Mouse (Mus musculus): ENCODE data around the gene Tmem126a. TPM values are rescaled to one million over a fixed set of nuclear protein-coding genes. Genes with fewer than 3 reads are reported as not detected.

Gene Tmem126a
- polyA plus RNA-seq, 1 experiment from 2014 or later, result 136 TPM

DNA sequence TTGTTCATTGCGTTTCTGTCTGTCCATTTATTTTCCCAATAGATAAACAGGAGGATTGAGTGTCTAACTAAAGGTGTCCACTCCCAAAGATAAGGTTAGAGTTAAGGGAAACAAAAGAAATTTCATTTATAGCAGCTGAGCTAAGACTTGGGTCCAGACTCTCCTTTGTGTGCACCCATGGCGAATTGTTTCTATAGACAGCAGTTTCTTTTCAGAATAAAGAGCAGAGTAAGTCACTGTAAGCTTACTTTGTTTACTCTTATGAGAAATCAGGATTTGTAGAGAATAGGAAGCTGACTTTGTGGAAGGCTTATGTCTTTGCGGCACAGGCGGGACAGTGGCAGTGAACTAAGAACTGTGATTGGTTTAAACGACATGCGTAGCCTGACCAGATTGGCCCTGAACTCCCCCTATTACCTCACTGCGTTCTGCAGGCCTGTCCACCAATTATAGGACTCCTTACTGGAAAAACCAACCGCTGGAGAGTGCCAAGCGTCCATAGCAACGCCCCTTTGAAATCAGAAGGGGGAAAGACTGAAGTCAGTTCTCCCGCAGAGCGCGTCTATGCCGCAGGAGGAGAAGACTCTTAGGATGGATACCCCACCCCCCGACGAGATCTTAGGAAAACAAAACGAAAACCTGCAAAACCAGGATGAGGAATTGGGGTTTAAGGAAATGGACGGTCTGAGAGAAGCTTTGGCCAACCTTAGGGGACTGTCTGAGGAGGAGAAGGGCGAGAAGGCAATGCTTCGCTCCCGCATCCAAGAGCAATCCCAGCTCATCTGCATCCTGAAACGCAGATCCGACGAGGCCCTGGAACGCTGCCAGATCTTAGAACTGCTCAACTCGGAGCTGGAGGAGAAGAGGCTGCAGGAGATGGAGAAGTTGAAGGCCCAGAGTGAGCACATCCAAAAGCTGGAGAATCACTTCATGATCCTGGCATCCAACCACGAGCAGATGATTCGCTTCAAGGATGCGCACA lies 30.7 kb downstream of the Tmem126a start, which contains the start of gene Ccdc89:
Gene Ccdc89 (plus strand): TSS at position 558 of the 982 bp plus-strand sequence.
- H3K9ac ChIP-seq (ENCODE audit: low read depth, low read length), result peak within 1 kb of the TSS; percentile 26; the same call in 1 of the 2 replicates
- H3K36me3 ChIP-seq (ENCODE audit: control insufficient read depth, insufficient read depth), result no peaks in the 10 kb centered on the region
- H3K4me2 ChIP-seq (replicated peaks; ENCODE audit: low read depth), result peak within 1 kb of the TSS; percentile 69
- no peaks in the 10 kb centered on the region for H3K9me3 ChIP-seq (ENCODE audit: control insufficient read depth)
- peak within 1 kb of the TSS; percentile 39 for H3K4me3 ChIP-seq (ENCODE audit: low read depth, low read length)
- TF ChIP-seq CTCF (IDR thresholded peaks at IDR 0.05; ENCODE audit: low read depth), result no peak
- H3K27me3 ChIP-seq (replicated peaks; ENCODE audit: control insufficient read depth, insufficient read depth, low read length), result no peaks in the 10 kb centered on the region
- WGBS, result 22% methylated on average over 29 of the region's 29 CpGs
- H3K4me1 ChIP-seq (replicated peaks; ENCODE audit: control insufficient read depth, insufficient read depth, low read length), result no peaks in the 10 kb centered on the region
- H3K27ac ChIP-seq (ENCODE audit: low read depth, low read length), result no peak within 1 kb of the TSS
- peak; percentile 100 for ATAC-seq

DNA sequence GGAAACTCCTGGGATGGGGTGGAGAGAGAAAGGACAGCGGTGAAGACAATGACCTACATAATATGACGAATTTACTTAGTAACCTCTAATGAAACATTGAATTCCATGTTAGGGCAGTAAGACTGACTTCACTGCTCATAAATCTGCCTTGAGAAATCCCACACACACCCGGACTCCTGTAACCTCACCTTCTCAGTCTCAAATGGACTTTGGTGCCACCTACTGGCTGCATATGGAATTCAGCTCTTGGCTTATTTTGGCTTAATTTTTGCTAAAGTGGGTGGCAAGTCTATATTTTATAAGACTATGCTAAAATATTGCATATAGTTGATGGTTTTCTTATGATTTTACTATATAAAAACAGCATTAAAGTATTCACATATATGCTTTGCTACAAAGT lies 47.1 kb downstream of the Tmem126a start:
- H3K27ac ChIP-seq (ENCODE audit: low read depth, low read length), result no peak overlapping the region
- no peak for ATAC-seq

More for the DNA sequence above, 47.1 kb downstream of the Tmem126a start:
- no peaks in the 10 kb centered on the region for H3K27me3 ChIP-seq (replicated peaks; ENCODE audit: control insufficient read depth, insufficient read depth, low read length)
- 43% methylated on average over 3 of the region's 3 CpGs for WGBS
- peak; percentile 87 for TF ChIP-seq CTCF (IDR thresholded peaks at IDR 0.05; ENCODE audit: low read depth)
- H3K4me2 ChIP-seq (replicated peaks; ENCODE audit: low read depth), result no peak overlapping the region
- H3K4me1 ChIP-seq (replicated peaks; ENCODE audit: control insufficient read depth, insufficient read depth, low read length), result no peaks in the 10 kb centered on the region
- no peaks in the 10 kb centered on the region for H3K9me3 ChIP-seq (ENCODE audit: control insufficient read depth)
- no peaks in the 10 kb centered on the region for H3K36me3 ChIP-seq (ENCODE audit: control insufficient read depth, insufficient read depth)
- H3K4me3 ChIP-seq (ENCODE audit: low read depth, low read length), result no peak overlapping the region
- H3K9ac ChIP-seq (ENCODE audit: low read depth, low read length), result no peak overlapping the region

Other genes with a start within 250 kb of the Tmem126a start
- not detected in 2 replicates for gene Ccdc83, start 191.5 kb downstream of the Tmem126a start, polyA plus RNA-seq (2015; fragmentation: Nextera tagmentation; extraction: Ambion mirVana)
- 7.0 and 7.4 TPM in 2 replicates for gene Sytl2, start 155.0 kb downstream of the Tmem126a start, polyA plus RNA-seq (2015; fragmentation: Nextera tagmentation; extraction: Ambion mirVana)
- gene Ccdc89, start 30.7 kb downstream of the Tmem126a start, polyA plus RNA-seq (2015; fragmentation: Nextera tagmentation; extraction: Ambion mirVana), result 0.31 and 0.47 TPM in 2 replicates
- gene Crebzf, start 14.5 kb downstream of the Tmem126a start, polyA plus RNA-seq (2015; fragmentation: Nextera tagmentation; extraction: Ambion mirVana), result 19.3 and 23.7 TPM in 2 replicates
- gene Tmem126b, start 18.8 kb upstream of the Tmem126a start, polyA plus RNA-seq (2015; fragmentation: Nextera tagmentation; extraction: Ambion mirVana), result 29.0 and 32.0 TPM in 2 replicates
- gene Dlg2, start 19.4 kb upstream of the Tmem126a start, polyA plus RNA-seq (2015; fragmentation: Nextera tagmentation; extraction: Ambion mirVana), result 1.1 TPM in 2 replicates

Measured in intestine, postnatal 0 days (tissue).